Mouse (Mus musculus): Measurements from ENCODE around the gene Sema6b. TPM values are rescaled to one million over a fixed set of nuclear protein-coding genes. Genes with fewer than 3 reads are reported as not detected.

The Sema6b gene
- polyA plus RNA-seq, 2 experiments from 2014 or later = not detected

DNA sequence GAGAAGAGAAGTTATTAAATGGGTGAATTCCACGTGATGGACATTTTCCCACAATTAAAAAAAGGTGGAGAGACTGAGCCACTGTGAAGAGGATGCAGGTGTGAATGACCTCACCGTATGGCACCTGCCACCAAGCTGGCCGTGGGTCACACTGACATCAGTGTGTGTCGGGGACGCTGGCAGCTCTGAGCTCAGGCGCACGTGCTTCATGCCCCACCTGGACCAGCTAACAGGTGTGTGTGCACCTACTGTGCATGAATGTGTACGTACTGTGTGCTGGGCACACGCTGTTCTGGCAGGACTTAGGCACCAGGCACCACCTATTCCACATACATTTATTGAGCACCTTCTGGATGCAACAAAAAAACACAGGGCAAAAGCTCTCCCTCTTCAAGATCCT is 4.4 kb upstream of the Sema6b start:
- ATAC-seq = no peak

DNA sequence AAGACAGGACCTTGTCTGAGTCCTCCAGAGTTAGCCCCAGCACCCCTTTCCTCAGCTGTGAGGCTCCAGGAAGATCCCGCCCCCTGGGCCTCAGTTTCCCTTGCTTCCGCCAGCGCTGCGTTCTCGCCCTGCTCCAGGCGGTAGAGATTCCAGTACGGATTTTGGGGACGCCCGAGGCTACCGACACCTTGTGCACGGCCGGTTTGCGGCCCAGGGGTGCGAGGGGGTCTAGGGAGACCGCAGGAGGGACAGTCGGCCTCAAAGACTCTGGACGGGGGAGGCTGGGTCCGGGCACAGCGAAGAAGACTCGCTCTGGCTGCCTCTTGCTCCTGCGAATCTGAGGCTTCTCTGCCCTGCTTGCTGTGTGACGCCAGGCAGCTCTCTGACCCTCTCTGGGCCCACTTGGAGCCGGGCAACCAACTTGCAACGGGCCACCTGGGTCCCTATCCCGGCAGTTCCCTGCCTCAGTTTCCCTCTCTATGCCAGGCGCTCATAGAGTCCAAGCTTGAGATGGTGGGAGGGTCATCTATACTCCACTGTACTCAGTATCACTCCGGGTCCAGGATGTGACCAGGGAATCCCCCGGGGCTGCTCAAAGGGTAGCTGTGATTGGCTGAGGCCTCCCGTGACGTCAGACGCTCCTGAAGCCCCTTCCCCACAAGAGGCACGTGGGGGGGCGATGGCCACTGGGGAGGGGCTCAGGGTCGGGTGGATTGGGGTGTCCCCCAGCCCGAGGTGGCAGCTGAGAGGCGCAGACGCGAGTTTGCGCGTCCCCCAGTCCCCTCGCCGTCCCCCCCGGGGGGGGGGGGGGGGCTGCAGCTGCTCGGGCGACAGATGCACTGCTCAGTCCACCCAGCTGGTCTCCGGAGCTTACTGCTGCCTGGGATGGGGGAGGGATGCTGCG is 1.8 kb upstream of the Sema6b start:
- no peak for ATAC-seq

DNA sequence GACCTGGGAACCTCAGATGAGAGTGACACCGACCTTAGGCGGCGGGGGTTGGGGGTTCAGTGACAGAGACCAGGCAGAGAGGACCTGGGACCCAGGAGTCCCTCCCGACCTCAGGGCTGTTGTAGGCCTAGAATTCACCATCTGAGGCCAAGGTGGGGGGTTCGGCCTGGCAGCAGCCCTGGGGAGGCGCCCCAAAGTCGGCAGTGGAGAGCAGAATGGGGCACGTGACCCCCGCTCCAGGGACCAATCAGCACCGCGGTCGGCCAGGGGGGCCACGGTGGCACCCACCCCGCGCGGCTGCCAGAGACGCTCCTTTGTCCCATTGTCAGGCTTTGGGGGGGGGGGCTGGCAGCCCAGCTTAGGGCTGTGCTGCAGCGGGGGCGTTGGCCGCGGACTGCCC is 788 bp downstream of the Sema6b start:
- no peak for ATAC-seq

GRCm38 (mm10) chr17:56137839-56138613 is 2.1 kb downstream of the Sema6b start:
- ATAC-seq = no peak

- ATAC-seq = no peak
Measured at GRCm38 (mm10) chr17:56136558-56136957, 3.6 kb downstream of the Sema6b start.

GRCm38 (mm10) chr17:56134463-56134971 is 5.6 kb downstream of the Sema6b start:
- ATAC-seq = peak; percentile 73

GRCm38 (mm10) chr17:56133457-56134363 is 6.4 kb downstream of the Sema6b start:
- ATAC-seq = peak; percentile 15

- ATAC-seq = peak; percentile 53
Measured at GRCm38 (mm10) chr17:56132661-56133060, 7.5 kb downstream of the Sema6b start.

DNA sequence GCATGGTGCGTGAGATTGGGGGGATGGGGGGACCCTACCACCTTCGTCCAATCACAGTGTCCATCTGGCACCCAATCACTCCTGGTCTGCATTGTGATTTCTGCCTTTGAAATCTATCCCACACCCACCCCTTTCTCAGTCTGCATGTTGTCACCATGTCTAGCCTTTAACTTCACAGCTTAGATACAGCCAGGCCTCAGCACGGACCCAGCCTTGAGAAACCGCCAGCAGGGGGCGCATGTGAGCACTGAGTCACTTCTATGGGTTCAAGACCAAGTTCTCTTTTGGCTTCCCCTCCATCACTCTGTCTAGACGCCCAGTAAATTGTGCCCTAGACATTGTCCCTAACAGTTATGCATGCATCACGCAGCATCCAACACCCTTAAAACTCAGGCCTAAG is 8.3 kb downstream of the Sema6b start:
- no peak for ATAC-seq

- ATAC-seq = no peak
Measured at GRCm38 (mm10) chr17:56131136-56131535, 9.0 kb downstream of the Sema6b start.

GRCm38 (mm10) chr17:56128246-56128645 is 11.9 kb downstream of the Sema6b start:
- no peak for ATAC-seq

DNA sequence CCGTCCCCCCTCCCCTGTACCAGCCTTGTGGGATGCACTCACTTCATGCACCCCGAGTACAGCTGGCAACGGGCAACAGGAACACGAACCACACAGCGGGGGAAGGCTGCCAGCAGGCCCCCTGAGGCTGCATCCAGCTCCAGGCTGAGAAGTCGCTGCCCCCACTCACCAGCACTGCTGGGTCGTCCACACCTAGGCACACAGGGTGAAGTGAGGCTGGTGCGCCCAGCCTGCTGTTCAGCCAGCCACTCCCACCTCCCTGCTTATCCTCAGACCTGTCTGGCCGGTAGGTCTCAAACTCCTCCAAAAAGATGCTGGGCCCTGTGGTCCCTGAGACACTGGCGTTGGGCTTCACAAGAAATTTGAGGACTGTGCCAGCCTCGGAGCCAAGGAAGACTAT is 14.0 kb downstream of the Sema6b start:
- ATAC-seq = no peak

DNA sequence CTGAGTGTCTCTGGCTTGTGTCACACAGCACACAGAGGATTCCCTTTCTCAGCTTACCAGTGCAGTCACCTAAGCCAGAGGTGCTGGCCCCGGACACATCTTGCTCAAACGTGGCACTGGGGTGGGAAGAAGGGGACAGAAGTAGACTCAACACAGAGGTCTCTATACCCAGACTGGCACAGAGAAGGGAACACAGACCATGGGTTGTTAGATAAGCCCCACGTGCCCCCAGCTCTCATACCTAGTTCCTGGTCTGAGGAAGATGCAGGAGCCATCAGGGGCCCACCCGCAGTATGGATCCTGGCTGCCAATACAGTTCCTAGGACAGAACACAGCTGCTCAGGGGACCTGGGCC is 14.9 kb downstream of the Sema6b start:
- ATAC-seq = no peak

- ATAC-seq = peak; percentile 54
Measured at GRCm38 (mm10) chr17:56124377-56125275, 15.5 kb downstream of the Sema6b start.

DNA sequence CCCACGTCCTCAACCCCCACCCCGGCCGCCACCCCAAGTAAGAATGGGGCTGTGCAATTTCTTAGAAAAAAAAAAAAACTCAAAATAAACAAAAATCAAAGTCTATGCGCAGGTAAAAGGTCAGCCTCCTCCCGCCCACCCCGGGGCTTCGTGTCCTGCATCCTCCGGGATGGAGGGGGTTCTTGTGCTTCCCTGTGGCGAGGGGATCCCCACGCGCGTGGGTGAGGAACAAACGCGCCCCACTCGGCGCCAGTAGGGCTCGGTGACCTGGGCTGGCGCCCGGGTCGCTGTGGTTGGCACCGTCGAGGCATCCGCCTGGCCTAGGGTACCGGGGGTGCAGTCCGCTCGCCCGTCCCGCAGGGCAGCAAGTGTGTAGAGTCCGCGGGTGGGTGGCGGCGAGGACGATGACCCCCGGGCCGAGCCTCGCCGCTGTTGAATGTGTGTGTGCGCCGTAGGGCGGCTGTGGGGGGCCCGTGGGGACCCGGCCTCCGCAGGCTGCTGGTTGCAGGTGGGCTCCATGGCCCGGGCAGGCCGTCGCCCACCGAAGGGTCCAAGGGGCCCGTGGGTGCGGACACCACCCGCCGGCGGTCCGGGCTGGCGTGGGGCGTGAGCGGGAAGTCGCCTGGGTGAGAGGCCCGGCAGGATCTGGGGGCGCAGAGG is 16.3 kb downstream of the Sema6b start:
- no peak for ATAC-seq

DNA sequence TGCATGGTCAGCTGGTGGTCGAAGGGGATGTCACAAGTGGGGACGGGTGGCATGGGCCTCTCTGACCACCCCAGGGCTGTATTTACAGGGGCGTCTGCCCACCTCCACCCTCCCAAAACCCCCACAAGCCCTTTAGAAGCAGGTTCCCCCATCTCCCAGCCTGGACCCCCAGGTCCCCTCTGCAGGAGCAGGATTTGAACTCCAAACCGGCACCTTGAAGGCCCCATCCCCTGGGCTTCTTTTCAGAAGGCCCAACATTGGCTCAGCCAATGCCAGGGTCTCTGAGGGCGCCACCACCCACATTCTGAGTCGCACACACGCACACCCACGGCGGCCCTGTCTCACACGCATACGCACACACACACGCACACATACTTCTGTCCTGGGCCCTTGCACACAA is 17.0 kb downstream of the Sema6b start:
- no peak for ATAC-seq

DNA sequence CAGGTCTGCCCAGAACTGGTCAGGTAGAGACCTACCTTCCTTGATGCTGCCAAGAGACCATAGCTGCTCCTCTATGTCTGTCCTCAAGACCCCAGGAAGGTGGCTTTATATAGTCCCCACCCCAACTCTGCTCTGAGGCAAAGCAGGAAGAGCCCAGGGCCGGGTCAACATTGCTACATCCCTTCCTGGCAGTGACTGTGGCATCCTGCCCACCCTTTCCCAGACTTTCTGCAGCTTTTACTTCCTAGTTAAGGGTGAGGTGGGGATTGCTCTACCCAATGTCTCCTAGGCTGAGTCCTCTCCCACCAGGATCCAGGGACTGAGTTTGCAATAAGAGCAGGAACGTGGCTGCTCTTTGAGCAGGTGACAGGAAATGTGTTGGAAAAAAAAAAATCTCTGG is 18.3 kb downstream of the Sema6b start, which contains the start of gene Lrg1:
TSS of gene Lrg1 (minus strand) at position 176 of the 400 bp plus-strand sequence.
- ATAC-seq = no peak

- no peak for ATAC-seq
Measured at GRCm38 (mm10) chr17:56119981-56120880, 19.9 kb downstream of the Sema6b start.

- no peak for ATAC-seq
Measured at GRCm38 (mm10) chr17:56119431-56119830, 20.7 kb downstream of the Sema6b start.

GRCm38 (mm10) chr17:56117251-56117710 is 22.9 kb downstream of the Sema6b start, which contains the start of gene Plin5:
Plin5 (minus strand) TSS chr17:56117596.
- ATAC-seq = no peak

Measured in CD4-positive, CD25-positive, alpha-beta regulatory T cell, adult 4 months (primary cell).